Mouse (Mus musculus): ENCODE results near the gene Shroom4.
A peak's percentile ranks its signal among the peaks of the same experiment; 100 is the strongest.
"Not testable (repeated sequence)": the region's sequence is repeated elsewhere in the genome, so short reads cannot be mapped to it uniquely, and the experiment has no call there.

Gene Shroom4

GRCm38 (mm10) chrX:6399626-6400397, at the start of gene Shroom4:
TSS of gene Shroom4 (plus strand) at chrX:6399854.
- DNase-seq (ENCODE audit: low spot score) = peak; percentile 76

GRCm38 (mm10) chrX:6356876-6357275, 42.8 kb upstream of the Shroom4 start:
- DNase-seq (ENCODE audit: low spot score) = no peak

- DNase-seq (ENCODE audit: low spot score) = no peak
Measured at GRCm38 (mm10) chrX:6357503-6358114, 42.0 kb upstream of the Shroom4 start.

GRCm38 (mm10) chrX:6368822-6369221, 30.8 kb upstream of the Shroom4 start:
- DNase-seq (ENCODE audit: low spot score) = no peak

GRCm38 (mm10) chrX:6370706-6371105, 28.9 kb upstream of the Shroom4 start:
- no peak for DNase-seq (ENCODE audit: low spot score)

- DNase-seq (ENCODE audit: low spot score) = no peak
Measured at GRCm38 (mm10) chrX:6393861-6394260, 5.8 kb upstream of the Shroom4 start.

GRCm38 (mm10) chrX:6399193-6399592, 461 bp upstream of the Shroom4 start:
- no peak for DNase-seq (ENCODE audit: low spot score)

- DNase-seq (ENCODE audit: low spot score) = peak; percentile 44
Measured at GRCm38 (mm10) chrX:6400398-6401020, 855 bp downstream of the Shroom4 start.

- DNase-seq (ENCODE audit: low spot score) = no peak
Measured at GRCm38 (mm10) chrX:6402921-6403320, 3.3 kb downstream of the Shroom4 start.

GRCm38 (mm10) chrX:6409114-6409513, 9.5 kb downstream of the Shroom4 start:
- DNase-seq (ENCODE audit: low spot score) = no peak

- no peak for DNase-seq (ENCODE audit: low spot score)
Measured at GRCm38 (mm10) chrX:6415412-6415811, 15.8 kb downstream of the Shroom4 start.

GRCm38 (mm10) chrX:6415936-6416335, 16.3 kb downstream of the Shroom4 start:
- DNase-seq (ENCODE audit: low spot score) = no peak

GRCm38 (mm10) chrX:6418140-6418539, 18.5 kb downstream of the Shroom4 start:
- DNase-seq (ENCODE audit: low spot score) = no peak

GRCm38 (mm10) chrX:6435260-6435659, 35.6 kb downstream of the Shroom4 start:
- DNase-seq (ENCODE audit: low spot score) = no peak

GRCm38 (mm10) chrX:6446422-6446821, 46.8 kb downstream of the Shroom4 start:
- no peak for DNase-seq (ENCODE audit: low spot score)

- DNase-seq (ENCODE audit: low spot score) = no peak
Measured at GRCm38 (mm10) chrX:6448001-6448400, 48.3 kb downstream of the Shroom4 start.

- DNase-seq (ENCODE audit: low spot score) = no peak
Measured at GRCm38 (mm10) chrX:6453220-6453619, 53.6 kb downstream of the Shroom4 start.

GRCm38 (mm10) chrX:6469251-6469650, 69.6 kb downstream of the Shroom4 start:
- not testable (repeated sequence) for DNase-seq (ENCODE audit: low spot score)

- not testable (repeated sequence) for DNase-seq (ENCODE audit: low spot score)
Measured at GRCm38 (mm10) chrX:6472563-6472962, 72.9 kb downstream of the Shroom4 start.

GRCm38 (mm10) chrX:6475177-6475576, 75.5 kb downstream of the Shroom4 start:
- DNase-seq (ENCODE audit: low spot score) = no peak

GRCm38 (mm10) chrX:6482268-6482667, 82.6 kb downstream of the Shroom4 start:
- DNase-seq (ENCODE audit: low spot score) = no peak

- DNase-seq (ENCODE audit: low spot score) = no peak
Measured at GRCm38 (mm10) chrX:6483817-6484216, 84.2 kb downstream of the Shroom4 start.

GRCm38 (mm10) chrX:6490433-6490832, 90.8 kb downstream of the Shroom4 start:
- no peak for DNase-seq (ENCODE audit: low spot score)
